Mouse (Mus musculus) cerebellum, adult 2 months (tissue): ENCODE data around the gene Serpinh1.

Experiments
- CTCF ChIP-seq: fragments of 200-500 bp; IDR thresholded peaks from 2 replicates; pipeline ENCODE4 v1.5.1; 2011; ENCODE audit warnings: low read depth, mild to moderate bottlenecking, control low read depth, low read length, moderate library complexity, borderline replicate concordance; ENCODE audit not compliant: insufficient read depth
- POLR2A ChIP-seq: fragments of 200-500 bp; IDR thresholded peaks from 2 replicates; pipeline ENCODE4 v1.6.1; 2011; ENCODE audit warnings: low read length, control low read depth, borderline replicate concordance; ENCODE audit not compliant: insufficient read depth

DNA sequence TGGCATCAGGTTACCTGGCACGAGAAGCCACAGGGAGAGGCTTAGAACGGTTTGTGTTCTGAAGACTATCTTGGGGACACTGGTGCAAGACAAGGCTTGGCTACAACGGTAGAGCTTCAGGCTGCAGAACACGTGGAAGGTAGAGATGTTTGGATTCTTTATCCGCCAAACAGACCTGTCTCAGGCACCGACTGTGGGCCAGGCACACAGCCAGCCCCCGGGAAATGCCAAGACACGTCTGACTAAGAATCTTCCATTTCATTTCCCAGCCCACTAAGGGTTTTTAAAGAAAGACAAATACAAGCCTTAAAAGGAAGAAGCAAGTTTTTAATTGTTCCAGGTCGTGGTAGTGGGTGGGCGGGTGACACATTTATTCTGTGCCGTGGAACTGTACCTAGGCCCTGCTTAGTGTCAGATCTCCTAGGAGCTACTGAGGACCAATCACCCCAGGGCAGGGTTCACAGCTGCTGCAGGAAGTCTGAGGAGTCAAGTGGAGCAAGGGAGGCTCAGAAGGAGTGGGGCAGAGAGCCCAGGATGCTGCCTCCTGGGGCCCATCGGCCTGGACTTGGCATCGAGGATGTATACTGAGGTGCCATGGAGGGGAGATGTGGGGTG is 40.8 kb upstream of the Serpinh1 start:
- TF ChIP-seq POLR2A, result no peak
- TF ChIP-seq CTCF, result no peak
